Mouse (Mus musculus): ENCODE data around the gene Nfic. TPM values are rescaled to one million over a fixed set of nuclear protein-coding genes. Genes with fewer than 3 reads are reported as not detected.
A peak's percentile ranks its signal among the peaks of the same experiment; 100 is the strongest.

Gene Nfic
- 2.0 and 3.6 TPM in 2 replicates for total RNA-seq (2012; rRNA removed)
- polyA plus RNA-seq (2012; ENCODE audit: insufficient read depth in 1 of 2, insufficient read length in 2 of 2, low read depth in 1 of 2, low replicate concordance in 2 of 2, missing spikeins in 1 of 2): 1 to 10 TPM in 1 of 2 experiments, not detected in 1; 9.7 TPM

GRCm38 (mm10) chr10:81455181-81455895 is at the start of gene Nfic:
TSS of gene Nfic (minus strand) at chr10:81455635.
- no peaks in the 10 kb centered on the region for H3K9me3 ChIP-seq (replicated peaks; ENCODE audit: insufficient read depth, low read length)
- H3K27ac ChIP-seq (ENCODE audit: control insufficient read depth, low read depth, low read length): no peak within 1 kb of the TSS
- no peaks in the 10 kb centered on the region for H3K79me2 ChIP-seq (ENCODE audit: control insufficient read depth, insufficient read depth, low read length, poor library complexity)
- H3K4me3 ChIP-seq (ENCODE audit: control insufficient read depth in 1 of 2, insufficient read depth in 1 of 2, low read depth in 2 of 2, low read length in 2 of 2): no peak within 1 kb of the TSS
- no peak for TF ChIP-seq CHD1 (IDR thresholded peaks at IDR 0.05; ENCODE audit: low read depth, low read length)
- no peak for TF ChIP-seq JUND (IDR thresholded peaks at IDR 0.05; ENCODE audit: low read depth, low read length)
- no peak for TF ChIP-seq MYB (IDR thresholded peaks at IDR 0.05; ENCODE audit: low read depth, low read length)
- TF ChIP-seq SMC3 (IDR thresholded peaks at IDR 0.05; ENCODE audit: low read depth, low read length): no peak
- TF ChIP-seq HCFC1 (IDR thresholded peaks at IDR 0.05; ENCODE audit: low read depth, low read length): no peak
- no peak for TF ChIP-seq UBTF (IDR thresholded peaks at IDR 0.05; ENCODE audit: borderline replicate concordance, insufficient read depth, low read depth, low read length)
- no peak for TF ChIP-seq RCOR1 (IDR thresholded peaks at IDR 0.05; ENCODE audit: low read depth, low read length)
- TF ChIP-seq MAFK (IDR thresholded peaks at IDR 0.05; ENCODE audit: borderline replicate concordance, low read depth, low read length): no peak
- TF ChIP-seq E2F4 (IDR thresholded peaks at IDR 0.05; ENCODE audit: borderline replicate concordance, low read depth, low read length): no peak
- no peak for TF ChIP-seq MAX (IDR thresholded peaks at IDR 0.05; ENCODE audit: low read length)
- no peak for TF ChIP-seq EP300 (IDR thresholded peaks at IDR 0.05; ENCODE audit: low read depth in 1 of 2, low read length in 2 of 2)
- no peak for TF ChIP-seq TAL1 (IDR thresholded peaks at IDR 0.05; ENCODE audit: low read length)
- no peak for TF ChIP-seq KAT2A (conservative IDR thresholded peaks at IDR 0.05; ENCODE audit: low read depth, low read length)
- no peaks in the 10 kb centered on the region; a peak in 1 of 4 replicates for H3K36me3 ChIP-seq (ENCODE audit: control insufficient read depth in 1 of 2, insufficient read depth in 2 of 2, low read length in 2 of 2)
- peaks cover 0 to 3% of the 10 kb centered on the region in 2 experiments; a peak in 2 of 4 replicates for H3K27me3 ChIP-seq (ENCODE audit: control insufficient read depth in 1 of 2, insufficient read depth in 2 of 2, low read length in 2 of 2)
- DNase-seq (ENCODE audit: low read depth, low spot score): no peak
- no peak within 1 kb of the TSS for H3K9ac ChIP-seq (ENCODE audit: control insufficient read depth, low read depth, low read length, poor library complexity, severe bottlenecking)
- H3K4me1 ChIP-seq (ENCODE audit: control insufficient read depth in 1 of 2, insufficient read depth in 2 of 2, low read length in 2 of 2): peaks cover 0 to 10% of the 10 kb centered on the region in 2 experiments; a peak in 3 of 4 replicates

DNA sequence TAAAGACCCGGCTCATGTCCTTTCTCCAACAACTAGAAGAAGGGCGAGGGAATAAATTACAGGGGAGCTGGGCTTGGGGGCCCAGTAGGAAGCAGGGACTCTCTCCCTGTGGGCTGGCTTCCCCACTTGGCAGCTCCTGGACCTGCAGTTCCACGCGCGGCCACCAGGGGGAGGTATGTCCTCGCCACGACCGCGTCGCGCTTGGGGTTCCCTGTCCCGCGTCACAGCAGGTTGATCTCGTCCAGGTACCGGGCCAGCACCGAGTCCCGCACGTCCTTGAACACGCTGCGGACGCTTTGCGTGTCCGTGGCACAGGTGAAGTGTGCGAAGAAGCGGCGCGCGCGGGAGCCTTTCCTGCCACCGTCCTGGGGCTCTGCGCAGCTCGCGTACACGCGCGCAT is 47.2 kb upstream of the Nfic start:
- no peak overlapping the region for H3K27ac ChIP-seq (ENCODE audit: control insufficient read depth, low read depth, low read length)
- H3K27me3 ChIP-seq (ENCODE audit: control insufficient read depth in 1 of 2, insufficient read depth in 2 of 2, low read length in 2 of 2): no peaks in the 10 kb centered on the region
- DNase-seq (ENCODE audit: low read depth, low spot score): peak; percentile 55
- no peak overlapping the region for H3K9ac ChIP-seq (ENCODE audit: control insufficient read depth, low read depth, low read length, poor library complexity, severe bottlenecking)
- peaks cover 0 to 20% of the 10 kb centered on the region in 2 experiments; a peak in 3 of 4 replicates for H3K4me1 ChIP-seq (ENCODE audit: control insufficient read depth in 1 of 2, insufficient read depth in 2 of 2, low read length in 2 of 2)
- peaks cover 0 to 7% of the 10 kb centered on the region in 2 experiments; a peak in 3 of 4 replicates for H3K36me3 ChIP-seq (ENCODE audit: control insufficient read depth in 1 of 2, insufficient read depth in 2 of 2, low read length in 2 of 2)
- no peaks in the 10 kb centered on the region for H3K9me3 ChIP-seq (replicated peaks; ENCODE audit: insufficient read depth, low read length)
- no peaks in the 10 kb centered on the region for H3K79me2 ChIP-seq (ENCODE audit: control insufficient read depth, insufficient read depth, low read length, poor library complexity)
- no peak overlapping the region for H3K4me3 ChIP-seq (ENCODE audit: control insufficient read depth in 1 of 2, insufficient read depth in 1 of 2, low read depth in 2 of 2, low read length in 2 of 2)
- TF ChIP-seq BHLHE40 (IDR thresholded peaks at IDR 0.05; ENCODE audit: borderline replicate concordance, low read depth, low read length): no peak
- TF ChIP-seq ELF1 (IDR thresholded peaks at IDR 0.05; ENCODE audit: low read depth, low read length): no peak
- TF ChIP-seq SMC3 (IDR thresholded peaks at IDR 0.05; ENCODE audit: low read depth, low read length): peak; percentile 67
- TF ChIP-seq MXI1 (IDR thresholded peaks at IDR 0.05; ENCODE audit: low read depth, low read length): no peak
- TF ChIP-seq MYC (IDR thresholded peaks at IDR 0.05; ENCODE audit: low read depth, low read length): no peak
- no peak for TF ChIP-seq MAFK (IDR thresholded peaks at IDR 0.05; ENCODE audit: borderline replicate concordance, low read depth, low read length)
- TF ChIP-seq MEF2A (IDR thresholded peaks at IDR 0.05; ENCODE audit: extremely low read depth, insufficient replicate concordance, low read depth, low read length, poor library complexity, severe bottlenecking): no peak
- TF ChIP-seq ZC3H11A (IDR thresholded peaks at IDR 0.05; ENCODE audit: low read depth, low read length): peak; percentile 19; the same call in 1 of the 2 replicates
- peak; percentile 36 for TF ChIP-seq RAD21 (IDR thresholded peaks at IDR 0.05; ENCODE audit: low read depth, low read length)
- peak; percentile 70 to 88 (median 78) for TF ChIP-seq CTCF (IDR thresholded peaks at IDR 0.05 in 2 of 3, conservative IDR thresholded peaks at IDR 0.05 in 1 of 3; ENCODE audit: control insufficient read depth in 1 of 3, insufficient read depth in 1 of 3, low read depth in 2 of 3, low read length in 3 of 3, poor library complexity in 1 of 3, severe bottlenecking in 1 of 3)

Measured in MEL (cell line).